Mouse (Mus musculus) heart, postnatal 10 days (tissue): ENCODE results near the gene Trak1. TPM values are rescaled to one million over a fixed set of nuclear protein-coding genes. Genes with fewer than 3 reads are reported as not detected.
"Not testable (repeated sequence)": the region's sequence is repeated elsewhere in the genome, so short reads cannot be mapped to it uniquely, and the experiment has no call there.

ENCODE experiments used
- DNase-seq, 2 experiments: peaks; one replicate each; pipeline ENCODE4 v3.0.0; 2021
- intact Hi-C: fragments of 180-260 bp; cut with DNase I; formaldehyde crosslinking; loops from one replicate; pipeline ENCODE4 v1.15.1; 2025
- total RNA-seq, 2 experiments: library from RNA; stranded (reverse); gene quantifications; 2 replicates each; pipeline ENCODE4 v1.2.3; 2021

The Trak1 gene
- total RNA-seq, 2 experiments from 2014 or later: 334 to 336 TPM

- intact Hi-C loops: loop anchor here (2.0 kb wide), 1 partner anchor 15 kb away; no protein-coding TSS in a partner anchor
Observed at GRCm38 (mm10) chr9:121315901-121316595, 18.7 kb downstream of the Trak1 start.

GRCm38 (mm10) chr9:121316621-121317405 is 19.5 kb downstream of the Trak1 start:
- intact Hi-C loops: no loop called here
- peak; percentile 76 to 79 for DNase-seq

More at GRCm38 (mm10) chr9:121315901-121316595, 18.7 kb downstream of the Trak1 start:
- DNase-seq: no peak

GRCm38 (mm10) chr9:121319323-121319966 is 22.1 kb downstream of the Trak1 start:
- DNase-seq: peak in 1 of 2 experiments; percentile 47
- intact Hi-C loops: no loop called here

- peak; percentile 41 to 49 for DNase-seq
- intact Hi-C loops: loop anchor here (2.0 kb wide), 1 partner anchor 16 kb away; no protein-coding TSS in a partner anchor
Observed at GRCm38 (mm10) chr9:121320433-121320832, 23.1 kb downstream of the Trak1 start.

GRCm38 (mm10) chr9:121321118-121321517 is 23.8 kb downstream of the Trak1 start:
- peak in 1 of 2 experiments; percentile 25 for DNase-seq
- intact Hi-C loops: loop anchor here (2.0 kb wide), 1 partner anchor 16 kb away; no protein-coding TSS in a partner anchor

GRCm38 (mm10) chr9:121322034-121322433 is 24.7 kb downstream of the Trak1 start:
- intact Hi-C loops: no loop called here
- DNase-seq: peak; percentile 66 to 75

GRCm38 (mm10) chr9:121328342-121328741 is 31.0 kb downstream of the Trak1 start:
- DNase-seq, intact Hi-C loops: not testable (repeated sequence)

GRCm38 (mm10) chr9:121329181-121329580 is 31.9 kb downstream of the Trak1 start:
- intact Hi-C loops: no loop called here
- peak; percentile 71 to 84 for DNase-seq

- no peak for DNase-seq
- intact Hi-C loops: loop anchor here (2.0 kb wide), 2 partner anchors 15 to 23 kb away; no protein-coding TSS in a partner anchor
Observed at GRCm38 (mm10) chr9:121330065-121330464, 32.8 kb downstream of the Trak1 start.

GRCm38 (mm10) chr9:121331438-121331837 is 34.1 kb downstream of the Trak1 start:
- intact Hi-C loops: loop anchor here (2.0 kb wide), 2 partner anchors 17 to 21 kb away; no protein-coding TSS in a partner anchor
- DNase-seq: peak in 1 of 2 experiments; percentile 72

GRCm38 (mm10) chr9:121331878-121332630 is 34.8 kb downstream of the Trak1 start:
- intact Hi-C loops: loop anchor here (2.0 kb wide), 2 partner anchors 17 to 21 kb away; no protein-coding TSS in a partner anchor
- peak; percentile 86 for DNase-seq

- intact Hi-C loops: no loop called here
- DNase-seq: no peak
Observed at GRCm38 (mm10) chr9:121333559-121333958, 36.3 kb downstream of the Trak1 start.

- intact Hi-C loops: no loop called here
- DNase-seq: no peak
Observed at GRCm38 (mm10) chr9:121334311-121334851, 37.1 kb downstream of the Trak1 start.

GRCm38 (mm10) chr9:121335568-121335967 is 38.3 kb downstream of the Trak1 start:
- peak in 1 of 2 experiments; percentile 61 for DNase-seq
- intact Hi-C loops: no loop called here

- peak in 1 of 2 experiments; percentile 23 for DNase-seq
- intact Hi-C loops: loop anchor here (2.0 kb wide), 1 partner anchor 16 kb away; no protein-coding TSS in a partner anchor
Observed at GRCm38 (mm10) chr9:121336324-121336946, 39.1 kb downstream of the Trak1 start.

GRCm38 (mm10) chr9:121337216-121337937 is 40.1 kb downstream of the Trak1 start:
- intact Hi-C loops: loop anchor here (2.0 kb wide), 1 partner anchor 17 kb away; no protein-coding TSS in a partner anchor
- peak; percentile 78 to 81 for DNase-seq

- intact Hi-C loops: loop anchor here (2.0 kb wide), 1 partner anchor 17 kb away; no protein-coding TSS in a partner anchor
Observed at GRCm38 (mm10) chr9:121337938-121338289, 40.6 kb downstream of the Trak1 start.

GRCm38 (mm10) chr9:121341832-121342231 is 44.5 kb downstream of the Trak1 start:
- peak in 1 of 2 experiments; percentile 41 for DNase-seq
- intact Hi-C loops: no loop called here

More at GRCm38 (mm10) chr9:121337938-121338289, 40.6 kb downstream of the Trak1 start:
- no peak for DNase-seq
